Mouse (Mus musculus): ENCODE data around the gene Gfpt2.

DNA sequence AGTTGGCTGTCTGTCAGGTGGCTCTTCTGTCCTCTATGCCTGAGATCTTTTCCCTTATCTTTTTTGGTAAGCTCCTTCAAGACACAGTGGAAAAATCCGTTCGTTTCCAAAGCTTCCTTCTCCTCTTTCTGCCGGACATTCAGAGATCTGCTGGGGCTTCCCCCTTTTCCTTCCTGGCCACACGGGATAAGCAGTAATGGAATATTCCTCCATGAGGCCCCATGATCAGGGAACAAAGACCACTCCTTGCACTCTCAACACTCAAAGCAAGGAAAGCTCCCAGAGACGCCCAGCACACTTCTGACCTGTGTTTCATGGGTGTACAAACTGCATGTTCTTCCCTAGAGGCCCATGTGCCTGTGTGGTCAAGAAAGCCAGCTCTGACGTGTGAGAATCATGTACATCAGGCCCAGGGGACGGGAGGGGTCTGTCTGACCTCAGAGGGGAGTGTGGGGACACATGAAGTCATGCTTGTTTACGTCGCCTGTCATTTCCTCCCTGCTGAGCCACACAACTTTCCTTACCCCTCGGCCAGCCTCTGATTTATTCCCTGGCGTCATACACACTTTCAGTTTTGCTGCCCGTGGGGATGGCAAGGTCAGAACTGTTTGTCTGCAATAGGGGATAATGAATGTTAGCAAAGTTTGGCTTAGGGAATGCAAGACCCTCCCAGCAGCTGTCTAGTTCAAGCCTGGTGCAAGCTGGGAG lies 38.9 kb upstream of the Gfpt2 start:
- TF ChIP-seq CTCF (IDR thresholded peaks at IDR 0.05; ENCODE audit: borderline replicate concordance, control insufficient read depth, extremely low read depth, insufficient read depth, low read length, poor library complexity) (no peak), POLR2A (IDR thresholded peaks at IDR 0.05; ENCODE audit: control insufficient read depth, extremely low read depth, insufficient read depth, low read length, poor library complexity) (no peak)
